Mouse (Mus musculus): ENCODE measurements around the gene D8Ertd738e. TPM values are rescaled to one million over a fixed set of nuclear protein-coding genes. Genes with fewer than 3 reads are reported as not detected.

Gene D8Ertd738e
- polyA plus RNA-seq, 1 experiment from 2014 or later: 388 TPM

- no peaks in the 10 kb centered on the region; the same call in 1 of the 2 replicates for H3K4me1 ChIP-seq (replicated peaks; ENCODE audit: insufficient read depth, low read length)
- H3K9ac ChIP-seq (ENCODE audit: low read depth, low read length): 0 out of 2 replicates have a peak overlapping the region, but pooled peaks have one; percentile 40
- ATAC-seq (replicated peaks; ENCODE audit: low FRiP score, low read depth) (no peak), DNase-seq (ENCODE audit: low spot score) (peak; percentile 74)
- H3K9me3 ChIP-seq (replicated peaks; ENCODE audit: low read length): no peaks in the 10 kb centered on the region
- 7% methylated on average over 9 of the region's 9 CpGs for WGBS
- peak overlapping the region; percentile 18; the same call in 1 of the 2 replicates for H3K4me3 ChIP-seq (replicated peaks; ENCODE audit: low read depth, low read length)
- H3K4me2 ChIP-seq (ENCODE audit: low read length): peak overlapping the region; percentile 41
- H3K27me3 ChIP-seq (ENCODE audit: insufficient read depth, low read length): no peaks in the 10 kb centered on the region
- no peak for TF ChIP-seq CTCF (IDR thresholded peaks at IDR 0.05; ENCODE audit: low read depth)
- peak overlapping the region; percentile 51 for H3K27ac ChIP-seq
- H3K36me3 ChIP-seq (ENCODE audit: insufficient read depth, low read length): no peaks in the 10 kb centered on the region
Observed at GRCm38 (mm10) chr8:84284608-84285063, 35.1 kb upstream of the D8Ertd738e start.

DNA sequence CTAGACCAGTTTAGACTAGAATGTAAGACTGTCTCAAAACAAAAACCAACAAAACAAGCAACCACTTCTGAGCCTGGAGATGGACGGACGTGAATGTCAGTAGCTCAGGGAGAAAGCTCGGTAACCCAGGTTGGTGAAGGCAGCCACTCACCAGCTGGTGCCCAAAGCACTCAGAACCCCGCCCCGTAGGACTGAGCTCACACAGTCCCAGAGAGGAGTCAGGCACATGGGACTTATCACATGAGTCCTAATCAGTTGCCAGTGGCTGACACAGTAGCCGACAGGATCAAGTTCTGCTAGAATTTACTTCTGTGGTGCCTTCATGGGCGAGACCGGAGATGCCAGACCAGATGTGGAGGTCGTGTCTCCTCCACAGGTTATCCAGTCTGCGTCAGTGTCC lies 31.3 kb upstream of the D8Ertd738e start:
- Histone ChIP-seq H3K27me3 (ENCODE audit: insufficient read depth, low read length) (no peaks in the 10 kb centered on the region), H3K4me1 (replicated peaks; ENCODE audit: insufficient read depth, low read length) (no peaks in the 10 kb centered on the region; the same call in 1 of the 2 replicates), H3K27ac (no peak overlapping the region), H3K9ac (ENCODE audit: low read depth, low read length) (no peak overlapping the region), H3K4me3 (replicated peaks; ENCODE audit: low read depth, low read length) (no peak overlapping the region), H3K36me3 (ENCODE audit: insufficient read depth, low read length) (no peaks in the 10 kb centered on the region), H3K4me2 (ENCODE audit: low read length) (no peak overlapping the region), H3K9me3 (replicated peaks; ENCODE audit: low read length) (no peaks in the 10 kb centered on the region)
- no peak for TF ChIP-seq CTCF (IDR thresholded peaks at IDR 0.05; ENCODE audit: low read depth)
- 73% methylated on average over 10 of the region's 10 CpGs for WGBS
- ATAC-seq (replicated peaks; ENCODE audit: low FRiP score, low read depth) (no peak), DNase-seq (ENCODE audit: low spot score) (no peak)

- H3K9me3 ChIP-seq (replicated peaks; ENCODE audit: low read length): no peaks in the 10 kb centered on the region
- no peak overlapping the region for H3K9ac ChIP-seq (ENCODE audit: low read depth, low read length)
- no peak for DNase-seq (ENCODE audit: low spot score)
- no peak for ATAC-seq (replicated peaks; ENCODE audit: low FRiP score, low read depth)
- no peak for TF ChIP-seq CTCF (IDR thresholded peaks at IDR 0.05; ENCODE audit: low read depth)
- no peak overlapping the region for H3K27ac ChIP-seq
- no peaks in the 10 kb centered on the region for H3K27me3 ChIP-seq (ENCODE audit: insufficient read depth, low read length)
- H3K4me3 ChIP-seq (replicated peaks; ENCODE audit: low read depth, low read length): no peak overlapping the region
- H3K4me1 ChIP-seq (replicated peaks; ENCODE audit: insufficient read depth, low read length): no peaks in the 10 kb centered on the region
- 67% methylated on average over 1 of the region's 1 CpGs for WGBS
- H3K4me2 ChIP-seq (ENCODE audit: low read length): no peak overlapping the region
- no peaks in the 10 kb centered on the region for H3K36me3 ChIP-seq (ENCODE audit: insufficient read depth, low read length)
Observed at GRCm38 (mm10) chr8:84276447-84276846, 26.9 kb upstream of the D8Ertd738e start.

DNA sequence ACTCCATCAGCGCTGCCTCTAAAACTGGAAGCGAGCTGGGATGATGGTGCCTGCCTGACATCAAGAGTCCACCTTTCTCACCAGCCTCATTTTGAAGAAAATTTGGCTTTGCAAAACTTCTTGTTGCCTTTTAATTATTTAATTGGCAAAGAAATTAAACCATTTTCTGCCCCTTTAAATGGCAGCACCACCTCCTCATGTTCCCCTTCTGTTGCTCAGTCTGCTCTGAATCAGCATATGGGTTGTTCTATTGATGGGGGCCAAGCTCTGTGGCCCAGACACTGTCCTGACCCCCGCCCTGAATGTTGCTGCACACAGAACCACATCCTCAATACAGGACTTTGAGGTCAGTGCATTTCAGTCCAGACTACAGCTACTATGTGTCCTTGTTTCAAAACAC lies 24.4 kb upstream of the D8Ertd738e start:
- H3K9ac ChIP-seq (ENCODE audit: low read depth, low read length): no peak overlapping the region
- H3K4me2 ChIP-seq (ENCODE audit: low read length): no peak overlapping the region
- H3K9me3 ChIP-seq (replicated peaks; ENCODE audit: low read length): no peaks in the 10 kb centered on the region
- no peaks in the 10 kb centered on the region for H3K36me3 ChIP-seq (ENCODE audit: insufficient read depth, low read length)
- no peak overlapping the region for H3K4me3 ChIP-seq (replicated peaks; ENCODE audit: low read depth, low read length)
- DNase-seq (ENCODE audit: low spot score) (no peak), ATAC-seq (replicated peaks; ENCODE audit: low FRiP score, low read depth) (no peak)
- TF ChIP-seq CTCF (IDR thresholded peaks at IDR 0.05; ENCODE audit: low read depth): no peak
- H3K27ac ChIP-seq: no peak overlapping the region
- no peaks in the 10 kb centered on the region for H3K27me3 ChIP-seq (ENCODE audit: insufficient read depth, low read length)
- H3K4me1 ChIP-seq (replicated peaks; ENCODE audit: insufficient read depth, low read length): peaks cover 6% of the 10 kb centered on the region; the same call in 1 of the 2 replicates
- 70% methylated on average over 3 of the region's 3 CpGs for WGBS

GRCm38 (mm10) chr8:84272302-84272701 lies 22.8 kb upstream of the D8Ertd738e start:
- 68% methylated on average over 4 of the region's 4 CpGs for WGBS
- H3K4me3 ChIP-seq (replicated peaks; ENCODE audit: low read depth, low read length): no peak overlapping the region
- peaks cover 6% of the 10 kb centered on the region; the same call in 1 of the 2 replicates for H3K4me1 ChIP-seq (replicated peaks; ENCODE audit: insufficient read depth, low read length)
- H3K27me3 ChIP-seq (ENCODE audit: insufficient read depth, low read length): no peaks in the 10 kb centered on the region
- H3K36me3 ChIP-seq (ENCODE audit: insufficient read depth, low read length): no peaks in the 10 kb centered on the region
- DNase-seq (ENCODE audit: low spot score) (no peak), ATAC-seq (replicated peaks; ENCODE audit: low FRiP score, low read depth) (no peak)
- no peaks in the 10 kb centered on the region for H3K9me3 ChIP-seq (replicated peaks; ENCODE audit: low read length)
- H3K27ac ChIP-seq: no peak overlapping the region
- H3K9ac ChIP-seq (ENCODE audit: low read depth, low read length): no peak overlapping the region
- no peak overlapping the region for H3K4me2 ChIP-seq (ENCODE audit: low read length)
- no peak for TF ChIP-seq CTCF (IDR thresholded peaks at IDR 0.05; ENCODE audit: low read depth)

- Histone ChIP-seq H3K4me3 (replicated peaks; ENCODE audit: low read depth, low read length) (peak within 1 kb of the TSS; percentile 87), H3K27me3 (ENCODE audit: insufficient read depth, low read length) (no peaks in the 10 kb centered on the region), H3K27ac (0 out of 2 replicates have a peak within 1 kb of the TSS, but pooled peaks have one; percentile 42), H3K4me1 (replicated peaks; ENCODE audit: insufficient read depth, low read length) (peaks cover 6% of the 10 kb centered on the region; the same call in 1 of the 2 replicates), H3K9ac (ENCODE audit: low read depth, low read length) (peak within 1 kb of the TSS; percentile 70), H3K4me2 (ENCODE audit: low read length) (peak within 1 kb of the TSS; percentile 79), H3K36me3 (ENCODE audit: insufficient read depth, low read length) (peaks cover 16% of the 10 kb centered on the region; the same call in 1 of the 2 replicates), H3K9me3 (replicated peaks; ENCODE audit: low read length) (no peaks in the 10 kb centered on the region)
- no peak for TF ChIP-seq CTCF (IDR thresholded peaks at IDR 0.05; ENCODE audit: low read depth)
- DNase-seq (ENCODE audit: low spot score) (peak; percentile 99), ATAC-seq (replicated peaks; ENCODE audit: low FRiP score, low read depth) (peak; percentile 99)
- WGBS: under 1% methylated on average over 44 of the region's 44 CpGs
Observed at GRCm38 (mm10) chr8:84269950-84270773, 20.6 kb upstream of the D8Ertd738e start, which contains the start of gene Ccdc130. Gene Ccdc130 (minus strand): TSS chr8:84270380.
